Mouse (Mus musculus) urinary bladder, postnatal 14 days (tissue): ENCODE data around the gene Fam19a4.
"Not testable (repeated sequence)": the region's sequence is repeated elsewhere in the genome, so short reads cannot be mapped to it uniquely, and the experiment has no call there.

Experiments used
- DNase-seq: peaks from one replicate; pipeline ENCODE4 v3.0.0; 2021; ENCODE audit warnings: low spot score

Fam19a4 gene

GRCm38 (mm10) chr6:96944796-96945195 is 115.4 kb downstream of the Fam19a4 start:
- DNase-seq: peak; percentile 11

GRCm38 (mm10) chr6:96935776-96936175 is 124.4 kb downstream of the Fam19a4 start:
- no peak for DNase-seq

GRCm38 (mm10) chr6:96909061-96909480 is 151.1 kb downstream of the Fam19a4 start:
- no peak for DNase-seq

DNA sequence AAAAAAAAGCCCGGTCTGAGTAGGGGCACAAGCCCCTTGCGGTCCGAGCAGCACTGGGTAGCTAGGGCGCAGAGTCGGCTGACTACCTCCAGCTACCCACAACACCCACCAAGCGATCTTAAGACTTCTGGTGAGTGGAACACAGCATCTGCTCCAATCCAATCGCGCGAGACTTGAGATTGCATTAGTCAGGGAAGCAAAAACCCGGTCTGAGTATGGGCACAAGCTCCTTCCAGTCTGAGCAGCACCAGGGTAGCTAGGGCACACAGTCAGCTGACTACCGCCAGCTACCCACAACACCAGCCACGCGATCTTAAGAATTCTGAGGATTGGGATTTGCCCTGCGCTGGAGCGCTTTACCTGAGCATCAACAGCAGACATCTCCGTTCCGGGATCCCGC is 183.1 kb downstream of the Fam19a4 start:
- DNase-seq: not testable (repeated sequence)

- DNase-seq: not testable (repeated sequence)
Measured at GRCm38 (mm10) chr6:96876651-96877050, 183.6 kb downstream of the Fam19a4 start.

GRCm38 (mm10) chr6:96853065-96853464 is 207.1 kb downstream of the Fam19a4 start:
- no peak for DNase-seq

- DNase-seq: no peak
Measured at GRCm38 (mm10) chr6:96843944-96844343, 216.3 kb downstream of the Fam19a4 start.

DNA sequence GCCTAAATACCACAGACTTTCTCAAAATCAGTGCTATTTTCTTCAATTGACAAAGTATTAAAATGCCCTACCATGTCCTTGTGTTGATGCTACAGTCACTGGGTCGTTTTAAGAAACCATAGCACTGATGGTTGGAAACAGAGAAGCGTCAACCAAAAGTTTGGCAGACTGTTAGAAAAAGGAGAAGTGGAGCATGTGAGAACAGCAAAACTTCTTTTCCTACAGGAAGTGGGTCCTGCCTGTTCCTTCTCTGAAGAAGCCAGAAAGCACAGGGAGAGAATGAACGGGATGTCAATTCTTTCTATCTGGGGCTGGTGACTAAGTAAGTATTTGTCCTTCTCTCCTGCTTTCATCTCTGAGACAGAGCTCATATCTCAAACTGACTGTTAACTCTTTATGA is 219.6 kb downstream of the Fam19a4 start:
- no peak for DNase-seq

DNA sequence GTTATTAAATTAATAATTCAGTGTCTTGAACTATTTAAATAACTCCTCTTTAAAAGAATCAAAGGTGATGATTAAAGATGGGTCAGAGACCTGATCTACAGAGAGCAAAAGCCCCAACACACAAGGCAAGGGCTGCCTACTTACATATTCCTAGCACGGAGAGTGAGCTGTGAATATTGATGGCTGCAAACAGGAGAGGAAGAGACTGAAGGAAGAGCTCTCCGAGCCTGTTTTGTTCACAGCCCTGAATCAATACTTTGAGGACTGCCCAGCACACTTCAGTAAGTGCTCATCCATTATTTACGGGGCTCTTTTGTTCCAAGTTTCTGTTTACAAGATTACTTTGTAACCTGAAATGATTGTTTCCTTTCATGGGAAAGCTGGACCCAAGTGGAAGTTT is 233.6 kb downstream of the Fam19a4 start:
- no peak for DNase-seq

DNA sequence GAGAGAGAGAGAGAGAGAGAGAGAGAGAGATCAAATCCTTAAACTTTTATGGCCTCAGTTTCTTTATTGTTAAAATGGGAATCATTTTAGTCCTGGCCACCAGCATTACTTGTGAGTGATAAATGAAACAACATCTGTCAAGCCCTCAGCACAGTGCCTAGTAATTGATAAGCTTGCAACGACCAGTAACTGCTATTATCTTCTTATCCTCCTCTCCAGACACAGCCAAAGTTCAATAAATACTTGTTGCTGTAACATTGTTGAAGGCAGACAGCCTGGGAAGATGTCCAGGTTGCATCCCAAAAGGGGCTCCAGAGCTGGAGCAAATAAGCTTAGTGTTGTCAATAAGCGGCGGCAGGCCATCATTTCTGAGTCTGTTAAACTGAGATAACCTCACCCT is 257.2 kb downstream of the Fam19a4 start:
- DNase-seq: no peak

- no peak for DNase-seq
Measured at GRCm38 (mm10) chr6:96798746-96799145, 261.5 kb downstream of the Fam19a4 start.

- DNase-seq: no peak
Measured at GRCm38 (mm10) chr6:96797451-96797850, 262.8 kb downstream of the Fam19a4 start.
